ENCODE assay signal across 13 mouse cellular contexts in the genomic region with DNA sequence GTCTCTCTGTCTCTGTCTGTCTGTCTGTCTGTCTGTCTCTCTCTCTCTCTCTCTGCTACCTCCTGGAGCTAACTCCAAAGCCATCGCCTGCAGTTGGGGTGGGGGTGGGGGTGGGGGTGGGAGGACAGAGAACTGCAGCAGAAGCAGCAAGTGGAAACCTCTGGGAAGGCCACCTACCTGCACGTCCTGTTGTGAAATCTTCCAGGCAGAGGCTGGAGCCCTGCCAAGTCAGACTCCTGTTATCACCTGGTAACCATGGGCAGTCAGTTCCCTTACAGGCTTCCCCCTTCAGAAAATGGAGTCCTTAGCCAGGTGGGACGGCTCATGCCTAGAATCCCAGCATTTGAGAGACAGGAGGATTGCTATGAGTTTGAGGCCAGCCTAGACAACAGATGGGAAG.
DNase-seq lines count a peak whose midpoint lies in the region; ATAC-seq lines count a peak whose summit lies in the region.
"Had no signal": no experiment of that assay in that cellular context is flagged by ENCODE, and none has a peak within 500 bp of the region (broad histone marks: within the 10 kb centered on the region; RNA-seq: fewer than 3 reads in every experiment).

No protein-coding gene starts in this region.

- H3K36me3 ChIP-seq in heart, embryonic 12.5 days = no peaks in the 10 kb centered on the region
- H3K36me3 ChIP-seq in midbrain, embryonic 10.5 days = no peaks in the 10 kb centered on the region
- H3K36me3 ChIP-seq in midbrain, embryonic 15.5 days (replicated peaks) = no peaks in the 10 kb centered on the region
- H3K36me3 ChIP-seq in liver, embryonic 15.5 days (replicated peaks) = no peaks in the 10 kb centered on the region
- H3K36me3 ChIP-seq in stomach, embryonic 16.5 days (ENCODE audit: control insufficient read depth, insufficient read depth, low read length) = no peaks in the 10 kb centered on the region
- H3K36me3 ChIP-seq: limb, embryonic 15.5 days had no signal

- intact Hi-C loops in heart, postnatal 36 days (cut with DNase I) = no loop called here

- no peaks in the 10 kb centered on the region for H3K9me3 ChIP-seq in heart, embryonic 12.5 days (replicated peaks)
- H3K9me3 ChIP-seq in midbrain, embryonic 10.5 days (replicated peaks) = no peaks in the 10 kb centered on the region
- H3K9me3 ChIP-seq in midbrain, embryonic 15.5 days = no peaks in the 10 kb centered on the region
- H3K9me3 ChIP-seq in liver, embryonic 15.5 days (replicated peaks) = no peaks in the 10 kb centered on the region
- no peaks in the 10 kb centered on the region for H3K9me3 ChIP-seq in stomach, embryonic 16.5 days (replicated peaks; ENCODE audit: control insufficient read depth, low read length)
- H3K9me3 ChIP-seq: limb, embryonic 15.5 days had no signal

- no peak overlapping the region for H3K4me3 ChIP-seq in heart, embryonic 12.5 days
- H3K4me3 ChIP-seq in midbrain, embryonic 10.5 days = 0 out of 2 replicates have a peak overlapping the region, but pooled peaks have one; percentile 4
- no peak overlapping the region for H3K4me3 ChIP-seq in midbrain, embryonic 15.5 days
- H3K4me3 ChIP-seq in liver, embryonic 15.5 days (replicated peaks) = no peak overlapping the region
- H3K4me3 ChIP-seq in stomach, embryonic 16.5 days (replicated peaks; ENCODE audit: low read length) = no peak overlapping the region
- H3K4me3 ChIP-seq: layer of hippocampus, adult 2 months; limb, embryonic 15.5 days had no signal

- H3K4me2 ChIP-seq in heart, embryonic 12.5 days = peak overlapping the region; percentile 33
- H3K4me2 ChIP-seq in midbrain, embryonic 15.5 days = no peak overlapping the region
- no peak overlapping the region for H3K4me2 ChIP-seq in liver, embryonic 15.5 days
- no peak overlapping the region for H3K4me2 ChIP-seq in stomach, embryonic 16.5 days (ENCODE audit: low read depth, low read length)
- H3K4me2 ChIP-seq: limb, embryonic 15.5 days had no signal

- H3K27me3 ChIP-seq in heart, embryonic 12.5 days (replicated peaks) = peaks cover 17% of the 10 kb centered on the region
- peaks cover 90% of the 10 kb centered on the region for H3K27me3 ChIP-seq in midbrain, embryonic 10.5 days (ENCODE audit: low read depth, poor library complexity, severe bottlenecking)
- H3K27me3 ChIP-seq in midbrain, embryonic 15.5 days (replicated peaks) = no peaks in the 10 kb centered on the region
- H3K27me3 ChIP-seq in liver, embryonic 15.5 days = no peaks in the 10 kb centered on the region
- peaks cover 5% of the 10 kb centered on the region; the same call in 1 of the 2 replicates for H3K27me3 ChIP-seq in stomach, embryonic 16.5 days (ENCODE audit: control insufficient read depth, insufficient read depth, low read length)

- H3K27ac ChIP-seq in heart, embryonic 12.5 days (ENCODE audit: poor library complexity, severe bottlenecking) = no peak overlapping the region
- peak overlapping the region; percentile 78 for H3K27ac ChIP-seq in midbrain, embryonic 10.5 days (replicated peaks)
- no peak overlapping the region for H3K27ac ChIP-seq in midbrain, embryonic 15.5 days
- H3K27ac ChIP-seq in liver, embryonic 15.5 days (replicated peaks) = no peak overlapping the region
- no peak overlapping the region for H3K27ac ChIP-seq in stomach, embryonic 16.5 days (ENCODE audit: low read length)
- H3K27ac ChIP-seq: limb, embryonic 15.5 days had no signal

- DNase-seq in heart, postnatal 36 days = no peak
- no peak for DNase-seq in midbrain, embryonic 10.5 days (ENCODE audit: low spot score)
- DNase-seq in ovary, postnatal 36 days (ENCODE audit: low spot score) = no peak
- DNase-seq in thymus, postnatal 4 days = no peak
- DNase-seq: adrenal gland, postnatal 36 days; B cell, adult 2 months; kidney, adult 18-20 months had no signal

- H3K9ac ChIP-seq in heart, embryonic 12.5 days = no peak overlapping the region
- H3K9ac ChIP-seq in midbrain, embryonic 15.5 days = no peak overlapping the region
- H3K9ac ChIP-seq in liver, embryonic 15.5 days = no peak overlapping the region
- H3K9ac ChIP-seq in stomach, embryonic 16.5 days (ENCODE audit: low read length) = no peak overlapping the region
- H3K9ac ChIP-seq: limb, embryonic 15.5 days had no signal

- 15% methylated on average over 3 of the region's 3 CpGs for WGBS in heart, embryonic 12.5 days
- 24% methylated on average over 3 of the region's 3 CpGs for WGBS in midbrain, embryonic 10.5 days
- 16% methylated on average over 3 of the region's 3 CpGs for WGBS in midbrain, embryonic 15.5 days
- WGBS in liver, embryonic 15.5 days (ENCODE audit: insufficient replicate concordance) = 26% methylated on average over 3 of the region's 3 CpGs
- 34% methylated on average over 3 of the region's 3 CpGs for WGBS in stomach, embryonic 16.5 days

- peaks cover 21% of the 10 kb centered on the region for H3K4me1 ChIP-seq in heart, embryonic 12.5 days (replicated peaks)
- peaks cover 48% of the 10 kb centered on the region for H3K4me1 ChIP-seq in midbrain, embryonic 10.5 days
- H3K4me1 ChIP-seq in midbrain, embryonic 15.5 days = peaks cover 5% of the 10 kb centered on the region
- no peaks in the 10 kb centered on the region for H3K4me1 ChIP-seq in liver, embryonic 15.5 days (replicated peaks)
- no peaks in the 10 kb centered on the region for H3K4me1 ChIP-seq in stomach, embryonic 16.5 days (ENCODE audit: control insufficient read depth, insufficient read depth, low read length)

- ATAC-seq in heart, embryonic 12.5 days (ENCODE audit: insufficient number of reproducible peaks, low FRiP score) = no peak
- ATAC-seq in midbrain, embryonic 15.5 days (replicated peaks) = no peak
- peak; percentile 37; the same call in 1 of the 2 replicates for ATAC-seq in liver, embryonic 15.5 days (ENCODE audit: insufficient read depth)
- peak; percentile 54; the same call in 1 of the 2 replicates for ATAC-seq in stomach, embryonic 16.5 days (ENCODE audit: insufficient read depth, low FRiP score)

Comparison
In these comparisons a context has a peak if more than half of its experiments do, and no peak if none do; other contexts are left out.
1. ATAC-seq: peak in liver, embryonic 15.5 days (single experiment) and stomach, embryonic 16.5 days (single experiment); none in heart, embryonic 12.5 days (single experiment) and midbrain, embryonic 15.5 days (single experiment).